Mouse (Mus musculus): ENCODE results near the gene Prkag2.
"Not testable (repeated sequence)": the region's sequence is repeated elsewhere in the genome, so short reads cannot be mapped to it uniquely, and the experiment has no call there.

The Prkag2 gene

DNA sequence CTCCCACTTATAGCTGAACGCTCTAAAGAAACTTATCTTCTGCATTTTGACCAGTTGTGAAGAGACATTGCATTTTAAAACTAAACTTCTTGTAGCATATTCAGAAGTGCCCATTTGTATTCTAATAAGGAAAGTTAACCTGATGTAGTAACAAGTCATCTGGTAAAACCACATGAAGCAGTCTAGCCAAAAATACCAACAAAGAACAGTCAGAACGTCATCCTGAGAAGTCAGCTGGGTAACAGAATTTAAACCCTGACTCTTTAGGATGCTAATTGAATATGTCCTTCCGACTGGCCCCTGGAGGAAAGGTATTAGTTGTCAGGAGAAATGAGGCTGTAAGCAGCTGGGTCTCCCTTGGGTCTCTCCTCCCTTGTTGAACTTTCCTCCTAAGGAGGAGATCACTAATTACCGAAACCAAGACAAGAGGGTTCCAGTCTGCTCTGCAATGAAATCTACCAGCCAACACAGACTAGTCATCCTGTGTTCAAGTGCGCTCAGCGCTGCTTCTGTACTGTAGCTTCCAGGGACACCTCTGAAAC, 276.5 kb downstream of the Prkag2 start:
- in situ Hi-C loops (cut with MboI) = no loop called here

- in situ Hi-C loops (cut with MboI) = no loop called here
Measured at GRCm38 (mm10) chr5:24822781-24823180, 277.7 kb downstream of the Prkag2 start.

- in situ Hi-C loops (cut with MboI) = not testable (repeated sequence)
Measured at GRCm38 (mm10) chr5:24822231-24822630, 278.2 kb downstream of the Prkag2 start.

DNA sequence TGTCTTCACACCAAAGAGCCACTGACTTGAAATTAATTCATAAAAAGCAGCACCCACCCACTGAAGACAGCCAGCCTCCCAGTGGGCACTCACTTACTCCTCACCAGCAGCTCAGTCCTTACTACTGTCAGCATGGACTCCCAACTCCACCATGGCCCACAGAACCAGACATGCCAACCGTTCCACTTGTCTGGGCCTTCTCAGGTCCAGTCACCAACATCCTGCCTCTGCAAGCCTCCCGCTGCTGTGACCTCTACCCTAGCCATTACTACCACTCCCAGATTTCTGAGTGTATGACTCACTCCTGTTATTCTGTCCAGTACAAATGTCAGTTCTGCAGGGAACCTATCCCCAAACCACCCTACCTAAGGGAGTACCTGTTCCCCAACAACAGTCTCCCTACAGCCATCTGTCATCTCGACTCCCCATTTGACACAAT, 279.0 kb downstream of the Prkag2 start:
- in situ Hi-C loops (cut with MboI) = no loop called here

DNA sequence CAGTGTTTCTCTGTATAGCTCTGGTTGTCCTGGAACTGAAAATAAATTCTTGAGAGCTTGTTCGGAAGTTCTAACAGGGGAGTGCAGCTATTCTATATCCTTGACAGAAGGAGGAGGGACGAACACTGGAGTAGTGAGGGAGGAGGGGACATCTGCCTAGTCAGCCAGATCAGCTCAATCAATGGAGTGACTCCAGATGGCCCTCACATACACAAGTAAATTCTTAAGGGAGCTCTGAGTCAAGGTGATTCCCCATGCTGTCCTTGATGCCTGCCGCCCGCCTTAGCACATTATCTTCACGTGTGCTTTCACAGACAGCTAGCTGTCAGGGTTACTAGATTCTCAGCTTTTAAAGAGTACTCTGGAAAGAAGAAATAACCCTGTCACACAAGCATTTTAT, 279.8 kb downstream of the Prkag2 start:
- in situ Hi-C loops (cut with MboI) = no loop called here

DNA sequence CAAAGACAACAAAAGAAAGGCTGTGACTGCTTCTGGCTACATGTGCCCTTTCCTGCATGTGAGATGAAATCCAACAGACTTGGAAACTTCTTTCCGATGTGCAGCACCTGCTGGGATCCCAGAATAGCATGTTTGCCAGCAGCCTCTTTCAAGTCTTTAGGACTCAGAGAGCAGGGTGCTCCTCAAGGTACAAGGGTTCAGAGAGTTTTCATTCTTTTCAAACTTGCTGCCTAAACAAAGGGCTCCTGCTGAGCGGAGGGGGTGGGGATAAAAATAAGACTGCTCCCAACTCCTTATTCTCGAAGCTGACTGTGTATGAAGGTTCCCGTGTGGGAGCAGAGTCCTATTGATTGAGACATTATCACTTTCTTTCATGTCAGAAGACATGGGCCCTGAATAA, 283.3 kb downstream of the Prkag2 start:
- in situ Hi-C loops (cut with MboI) = no loop called here

GRCm38 (mm10) chr5:24813946-24814345, 286.5 kb downstream of the Prkag2 start:
- in situ Hi-C loops (cut with MboI) = no loop called here

DNA sequence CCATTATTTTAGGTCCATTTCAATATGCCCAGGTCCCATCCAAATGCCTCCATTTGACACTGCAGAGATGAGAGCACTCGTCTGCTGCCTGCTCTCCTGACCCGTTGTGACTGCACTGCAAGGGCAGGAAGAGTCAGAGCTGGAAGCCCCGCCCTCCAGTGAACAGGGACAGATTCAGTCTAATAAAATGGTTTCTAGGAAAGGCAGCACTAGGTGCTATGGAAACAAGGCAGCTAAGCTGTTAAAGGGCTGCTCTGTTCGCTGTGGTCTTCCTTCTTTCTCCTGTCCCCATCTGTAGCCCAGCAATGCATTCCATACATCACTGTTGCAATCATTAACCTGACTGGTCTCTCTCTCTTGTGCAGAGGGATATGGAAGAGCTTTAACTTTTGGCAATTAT, 287.4 kb downstream of the Prkag2 start:
- in situ Hi-C loops (cut with MboI) = no loop called here

Data from mature B cell (primary cell).